24 mouse cellular contexts compared by ENCODE assay signal in the genomic region with DNA sequence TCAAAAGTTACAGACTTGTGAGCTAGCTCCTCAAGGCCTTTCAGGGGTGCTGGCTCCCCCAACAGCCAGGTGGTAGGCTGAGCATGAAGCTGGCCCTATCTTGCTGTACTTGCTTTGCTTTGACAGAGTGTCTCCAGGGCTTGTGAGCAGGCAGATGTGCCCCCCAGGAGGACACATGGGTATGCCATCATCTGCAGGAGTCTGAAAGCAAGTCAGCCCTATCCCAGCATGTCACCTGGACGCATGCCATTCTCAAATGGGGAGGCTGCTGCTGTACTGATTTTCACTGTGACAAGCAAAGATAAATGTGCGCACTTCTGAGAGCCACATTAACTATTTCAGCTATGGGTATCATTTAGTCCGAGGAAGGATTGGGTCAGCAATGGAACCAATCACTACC.
DNase-seq lines count a peak whose midpoint lies in the region; TF ChIP-seq lines count a peak whose summit lies in the region.
"Had no signal": no experiment of that assay in that cellular context is flagged by ENCODE, and none has a peak within 500 bp of the region (broad histone marks: within the 10 kb centered on the region; RNA-seq: fewer than 3 reads in every experiment).

No protein-coding gene starts in this region.

- peaks cover 4% of the 10 kb centered on the region; the same call in 1 of the 2 replicates for H3K4me1 ChIP-seq in heart, embryonic 10.5 days
- H3K4me1 ChIP-seq in cerebellum, adult 2 months (ENCODE audit: control insufficient read depth, insufficient read depth, low read length), result peaks cover 12% of the 10 kb centered on the region
- H3K4me1 ChIP-seq: liver, embryonic 15.5 days; stomach, embryonic 15.5 days had no signal

- TF ChIP-seq POLR2A in cerebellum, adult 2 months (IDR thresholded peaks at IDR 0.05; ENCODE audit: borderline replicate concordance, insufficient read depth, low read length), result no peak

- H3K36me3 ChIP-seq in heart, embryonic 10.5 days, result peaks cover 40% of the 10 kb centered on the region
- H3K36me3 ChIP-seq: stomach, embryonic 15.5 days had no signal

- no peaks in the 10 kb centered on the region for H3K9me3 ChIP-seq in heart, embryonic 10.5 days
- H3K9me3 ChIP-seq: forebrain, embryonic 13.5 days; heart, embryonic 12.5 days; hindbrain, embryonic 13.5 days; limb, embryonic 12.5 days; liver, embryonic 15.5 days; neural tube, embryonic 12.5 days; stomach, embryonic 15.5 days had no signal

- 89% methylated on average over 3 of the region's 3 CpGs for WGBS in heart, embryonic 10.5 days
- 53% methylated on average over 3 of the region's 3 CpGs for WGBS in cerebellum, adult 2 months

- DNase-seq in heart, adult 11 months, result peak; percentile 88
- DNase-seq in heart, embryonic 10.5 days (ENCODE audit: low spot score), result no peak
- DNase-seq in cerebellum, adult 2 months, result peak; percentile 58 to 61
- DNase-seq in cerebellum, postnatal 10 days, result peak; percentile 48 to 63
- DNase-seq in c-Kit-positive CD71-positive TER-119-positive erythroid progenitor cells, embryonic 14.5 days (ENCODE audit: low spot score), result no peak
- DNase-seq in spleen, postnatal 10 days (ENCODE audit: low spot score in 2 of 2), result no peak
- DNase-seq: B cell, adult 2 months; gastrocnemius, postnatal 14 days; heart, adult 18-20 months; heart, postnatal 4 days; kidney, adult 8-10 months; kidney, postnatal 4 days; layer of hippocampus, adult 9-11 months; lung, embryonic 14.5 days; lung, postnatal 14 days; right cerebral cortex, postnatal 14 days had no signal

- no peaks in the 10 kb centered on the region for H3K27me3 ChIP-seq in heart, embryonic 10.5 days (ENCODE audit: insufficient read depth, poor library complexity, severe bottlenecking)
- no peaks in the 10 kb centered on the region for H3K27me3 ChIP-seq in cerebellum, adult 2 months (ENCODE audit: control insufficient read depth, insufficient read depth, low read length)
- H3K27me3 ChIP-seq: forebrain, embryonic 13.5 days; heart, embryonic 12.5 days; hindbrain, embryonic 13.5 days; limb, embryonic 12.5 days; liver, embryonic 15.5 days; neural tube, embryonic 12.5 days; stomach, embryonic 15.5 days had no signal

- no peak for TF ChIP-seq CTCF in cerebellum, adult 2 months (IDR thresholded peaks at IDR 0.05; ENCODE audit: borderline replicate concordance, insufficient read depth, low read depth, low read length)

- no peak overlapping the region for H3K4me3 ChIP-seq in heart, embryonic 10.5 days
- H3K4me3 ChIP-seq in cerebellum, adult 2 months (replicated peaks; ENCODE audit: insufficient read depth, low read depth, low read length), result no peak overlapping the region
- H3K4me3 ChIP-seq: forebrain, embryonic 13.5 days; heart, embryonic 12.5 days; hindbrain, embryonic 13.5 days; limb, embryonic 12.5 days; liver, embryonic 15.5 days; myocyte; neural tube, embryonic 12.5 days; stomach, embryonic 15.5 days had no signal

- H3K27ac ChIP-seq in heart, embryonic 10.5 days, result no peak overlapping the region
- H3K27ac ChIP-seq in cerebellum, adult 2 months (ENCODE audit: insufficient read depth, low read length), result no peak overlapping the region
- H3K27ac ChIP-seq: forebrain, embryonic 13.5 days; hindbrain, embryonic 13.5 days; limb, embryonic 12.5 days; liver, embryonic 15.5 days; neural tube, embryonic 12.5 days; stomach, embryonic 15.5 days had no signal

Comparison
In these comparisons a context has a peak if more than half of its experiments do, and no peak if none do; other contexts are left out.
1. DNase-seq: peak in heart, adult 11 months (single experiment), cerebellum, adult 2 months (2 of 2) and cerebellum, postnatal 10 days (2 of 2); none in heart, embryonic 10.5 days (single experiment), c-Kit-positive CD71-positive TER-119-positive erythroid progenitor cells, embryonic 14.5 days (single experiment) and spleen, postnatal 10 days (0 of 2).